Mouse (Mus musculus) CD4-positive, CD25-positive, alpha-beta regulatory T cell, adult 9 weeks (primary cell): ENCODE results near the gene Vmn1r6. TPM values are rescaled to one million over a fixed set of nuclear protein-coding genes. Genes with fewer than 3 reads are reported as not detected.

Experiments
- polyA plus RNA-seq: library from polyadenylated mRNA; unstranded; fragments of 100-300 nt; shearing (Covaris generic); gene quantifications from one replicate; pipeline ENCODE4 v1.2.1, GENCODE M21; 2017

Gene Vmn1r6
- not detected for polyA plus RNA-seq

GRCm38 (mm10) chr6:56996943-56997342 lies at the start of gene Vmn1r6:
Vmn1r6 (plus strand) TSS chr6:56997243.

GRCm38 (mm10) chr6:56969973-56970372 lies 27.1 kb upstream of the Vmn1r6 start, which contains the start of gene Vmn1r5:
Vmn1r5 (plus strand) TSS chr6:56970273.

GRCm38 (mm10) chr6:57025224-57025623 lies 28.2 kb downstream of the Vmn1r6 start, which contains the start of gene Vmn1r7:
Vmn1r7 (minus strand) TSS chr6:57025324.

GRCm38 (mm10) chr6:57031984-57032383 lies 34.9 kb downstream of the Vmn1r6 start, which contains the start of gene Vmn1r8:
Vmn1r8 (plus strand) TSS chr6:57032284.

Other genes with a start within 250 kb of the Vmn1r6 start
- 20.4 TPM for gene Kbtbd2, start 199.4 kb upstream of the Vmn1r6 start, polyA plus RNA-seq
- not detected for gene Fkbp9, start 165.2 kb upstream of the Vmn1r6 start, polyA plus RNA-seq
- gene Nt5c3, start 73.3 kb upstream of the Vmn1r6 start, polyA plus RNA-seq: 45.3 TPM
- 0.48 TPM for gene Vmn1r4, start 73.2 kb upstream of the Vmn1r6 start, polyA plus RNA-seq
- not detected for gene Vmn1r5, start 27.0 kb upstream of the Vmn1r6 start, polyA plus RNA-seq
- gene Vmn1r7, start 28.1 kb downstream of the Vmn1r6 start, polyA plus RNA-seq: not detected
- not detected for gene Vmn1r8, start 35.0 kb downstream of the Vmn1r6 start, polyA plus RNA-seq
- not detected for gene Vmn1r9, start 69.5 kb downstream of the Vmn1r6 start, polyA plus RNA-seq
- not detected for gene Vmn1r10, start 112.2 kb downstream of the Vmn1r6 start, polyA plus RNA-seq
- not detected for gene Vmn1r11, start 136.2 kb downstream of the Vmn1r6 start, polyA plus RNA-seq
- gene Vmn1r12, start 159.7 kb downstream of the Vmn1r6 start, polyA plus RNA-seq: 0.04 TPM
- gene Vmn1r13, start 206.0 kb downstream of the Vmn1r6 start, polyA plus RNA-seq: 0.21 TPM
- gene Vmn1r14, start 234.4 kb downstream of the Vmn1r6 start, polyA plus RNA-seq: not detected